Mouse (Mus musculus) retina, postnatal 1 day (tissue): ENCODE data around the gene Tbc1d17.

Experiments
- DNase-seq: peaks from one replicate; pipeline ENCODE4 v3.0.0-alpha.2; 2012

Tbc1d17 gene

DNA sequence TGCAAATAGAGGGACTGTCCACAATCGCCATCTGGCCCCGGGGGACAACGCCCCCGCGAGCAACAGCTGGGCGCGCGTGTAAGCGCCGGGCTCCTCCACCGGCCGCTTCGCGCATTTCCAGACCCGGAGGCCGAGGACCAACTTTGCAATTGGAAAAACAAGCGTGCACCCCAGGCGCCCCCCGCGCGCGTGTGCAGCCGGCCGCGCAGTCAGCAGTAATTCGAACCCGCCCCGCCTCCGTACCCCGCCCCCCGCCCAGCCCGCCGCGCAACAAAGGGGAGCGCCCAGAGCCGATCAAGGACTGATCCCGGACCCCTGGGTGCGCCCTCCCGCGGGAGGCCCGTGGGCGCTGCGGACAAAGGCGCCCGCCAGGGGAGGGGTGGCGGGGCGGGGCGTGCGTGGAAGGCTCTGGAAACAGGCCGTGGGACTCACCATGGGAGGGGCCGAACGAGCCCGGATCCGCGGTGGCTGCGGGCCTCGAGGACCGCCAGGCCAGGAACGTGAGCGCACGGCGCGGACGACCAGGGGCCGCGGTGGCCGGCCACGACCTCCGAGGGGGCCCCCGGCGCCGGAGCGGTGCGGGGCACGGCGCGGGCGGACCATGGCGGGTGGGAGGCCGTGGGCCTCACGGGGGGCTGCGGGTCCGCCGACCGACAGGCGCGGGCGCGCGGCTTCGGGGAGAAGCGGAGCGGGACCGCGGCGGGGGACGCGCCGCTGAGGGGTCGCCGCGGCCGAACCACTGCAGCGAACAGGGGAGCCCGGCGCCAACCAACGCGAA lies 20.2 kb upstream of the Tbc1d17 start:
- peak; percentile 79 for DNase-seq

DNA sequence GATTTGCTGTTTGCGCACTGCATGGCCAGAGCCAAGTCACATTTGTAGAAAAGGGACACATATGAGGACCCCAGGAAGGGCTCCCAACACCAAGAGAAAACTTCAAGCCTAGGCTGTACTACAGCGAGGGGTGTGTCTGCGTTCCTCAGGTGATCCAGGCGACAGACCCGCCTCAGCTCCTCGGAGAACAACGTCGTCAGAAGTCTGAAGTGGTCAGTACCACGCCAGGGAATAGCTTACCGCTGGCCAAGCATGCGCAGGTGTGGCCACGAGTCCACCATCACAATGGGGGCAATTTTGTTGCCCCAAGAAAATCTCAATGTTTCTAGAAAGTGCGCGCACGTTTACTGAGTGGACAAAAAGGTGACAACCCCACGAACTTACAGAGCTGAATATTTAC lies 19.6 kb upstream of the Tbc1d17 start:
- no peak for DNase-seq

DNA sequence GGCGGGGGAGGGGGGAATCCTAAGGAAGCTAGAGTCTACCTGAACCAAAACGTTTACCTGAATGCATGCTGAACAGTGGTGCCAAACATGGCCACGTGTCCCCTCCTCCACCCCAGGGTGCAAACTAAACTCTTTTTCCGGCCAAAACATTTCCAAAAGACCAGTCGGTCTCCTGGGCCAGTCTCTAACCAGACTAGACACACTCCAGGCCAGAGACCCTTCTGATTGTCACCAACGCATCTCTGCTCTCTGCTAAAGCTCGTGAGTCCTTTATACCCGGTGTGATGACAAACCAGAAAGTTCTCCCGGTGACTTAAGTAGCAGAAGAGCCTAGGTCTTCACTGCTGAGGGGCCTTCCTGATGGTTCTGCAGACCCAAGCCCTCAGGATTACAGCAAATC lies 18.9 kb upstream of the Tbc1d17 start:
- no peak for DNase-seq

DNA sequence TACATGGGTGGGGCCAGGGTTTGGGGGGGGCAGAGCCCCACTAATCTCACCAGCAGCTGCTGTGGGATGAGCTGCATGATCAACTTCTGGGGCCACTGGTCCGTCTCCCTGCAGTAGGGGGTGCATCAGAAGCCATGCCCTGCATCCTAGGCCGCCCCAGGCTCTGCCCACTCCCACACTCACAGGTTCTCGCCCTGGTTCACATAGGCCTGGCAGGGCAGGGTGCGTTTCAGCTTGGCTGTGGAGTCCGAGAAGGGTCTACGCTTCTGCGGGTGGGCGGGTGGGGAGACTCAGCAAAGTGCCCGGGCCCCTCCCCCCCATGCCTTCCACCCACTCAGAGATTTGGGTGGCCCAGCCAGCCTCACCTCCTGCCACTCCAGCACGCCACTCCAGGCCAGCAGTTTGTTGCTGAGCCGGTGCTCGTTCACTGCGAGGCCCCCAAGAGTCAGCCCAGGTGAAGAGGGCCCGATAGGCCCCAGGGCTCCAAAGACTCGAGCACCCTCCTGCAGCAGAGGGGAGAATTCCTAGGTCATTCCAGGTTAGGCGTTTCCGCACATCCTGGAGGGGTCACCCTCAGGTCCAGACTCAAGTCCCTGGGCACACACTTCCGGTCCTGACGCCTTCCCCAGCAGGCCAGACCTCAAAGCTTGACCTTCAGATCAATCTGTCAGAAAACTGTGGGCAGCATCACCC lies 18.3 kb upstream of the Tbc1d17 start:
- no peak for DNase-seq

DNA sequence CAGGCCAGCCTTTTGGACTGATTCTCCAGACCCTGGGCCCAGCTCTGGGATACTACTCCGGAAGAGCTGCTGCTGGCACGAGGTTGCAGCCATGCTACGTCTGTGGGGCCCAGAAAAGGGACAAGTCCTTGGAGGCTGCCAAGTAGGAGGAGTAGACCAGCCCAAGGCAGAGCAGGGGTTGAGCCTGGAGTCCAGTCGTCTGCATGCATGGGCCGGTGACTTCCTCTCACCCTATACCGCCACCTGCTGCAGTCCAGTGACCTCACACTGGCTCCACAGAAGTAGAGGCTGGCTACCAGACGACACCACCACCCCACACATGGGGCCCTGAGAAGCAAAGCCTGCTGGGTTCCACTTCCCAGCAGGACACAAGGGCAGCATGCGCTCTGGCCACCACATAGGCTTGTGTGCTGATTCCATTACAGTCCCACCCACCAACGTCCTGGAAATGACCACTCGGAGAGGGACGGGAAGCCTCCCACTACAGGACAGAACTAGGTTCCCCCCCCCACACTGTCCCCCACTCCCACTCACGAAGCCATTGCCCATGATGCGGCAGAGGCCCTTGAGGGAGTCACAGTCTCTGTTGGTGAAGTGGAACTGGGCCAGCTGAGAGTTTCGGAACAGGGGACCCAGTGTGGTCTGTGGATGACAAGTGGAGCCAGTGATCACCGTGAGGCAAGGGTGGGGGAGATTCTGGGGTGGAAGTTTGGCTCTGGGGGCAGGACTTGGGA lies 17.6 kb upstream of the Tbc1d17 start:
- DNase-seq, result peak; percentile 53

DNA sequence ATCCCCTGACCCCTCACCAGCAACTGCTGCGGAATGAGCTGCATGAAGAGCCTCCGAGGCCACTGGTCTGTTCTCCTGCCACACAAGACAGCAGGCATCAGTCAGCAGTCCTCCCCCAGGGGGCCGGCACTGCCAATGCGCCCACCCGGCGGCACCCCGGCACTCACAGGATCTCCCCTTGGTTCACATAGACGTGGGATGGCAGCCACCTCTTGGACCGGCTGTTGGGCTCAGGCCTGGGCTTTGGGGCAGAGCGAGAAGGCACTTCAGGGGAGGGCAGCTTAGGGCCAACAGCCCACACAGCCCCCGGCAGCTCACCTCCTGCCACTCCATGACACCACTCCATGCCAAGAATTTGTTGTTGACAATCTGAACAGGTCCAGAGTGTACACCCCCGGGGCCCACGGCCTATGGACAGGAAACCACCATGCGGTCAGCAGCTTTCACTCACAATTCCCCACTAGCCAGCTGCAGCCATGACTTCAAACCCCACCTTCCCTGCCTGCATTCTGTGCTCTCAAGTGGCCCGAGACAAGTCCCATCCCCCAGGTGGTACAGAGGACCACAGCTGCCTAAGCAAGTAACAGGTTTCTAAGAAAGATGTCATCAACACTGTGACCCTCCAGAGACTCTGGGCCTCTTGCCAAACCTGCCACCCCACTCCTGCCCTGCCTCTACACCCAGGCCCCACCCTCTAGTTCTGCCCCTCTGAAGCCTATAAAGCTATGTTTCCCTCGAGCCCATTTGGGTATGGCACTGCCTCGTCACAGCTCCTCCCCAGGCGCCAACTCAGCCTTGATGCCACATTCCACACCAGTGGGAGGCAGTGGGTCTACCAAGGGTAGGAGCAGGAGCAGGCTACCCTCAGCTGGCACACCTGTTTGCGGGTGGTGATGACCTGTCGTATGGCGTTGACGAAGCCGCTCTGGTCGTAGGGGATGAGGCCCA lies 16.0 kb upstream of the Tbc1d17 start:
- no peak for DNase-seq

DNA sequence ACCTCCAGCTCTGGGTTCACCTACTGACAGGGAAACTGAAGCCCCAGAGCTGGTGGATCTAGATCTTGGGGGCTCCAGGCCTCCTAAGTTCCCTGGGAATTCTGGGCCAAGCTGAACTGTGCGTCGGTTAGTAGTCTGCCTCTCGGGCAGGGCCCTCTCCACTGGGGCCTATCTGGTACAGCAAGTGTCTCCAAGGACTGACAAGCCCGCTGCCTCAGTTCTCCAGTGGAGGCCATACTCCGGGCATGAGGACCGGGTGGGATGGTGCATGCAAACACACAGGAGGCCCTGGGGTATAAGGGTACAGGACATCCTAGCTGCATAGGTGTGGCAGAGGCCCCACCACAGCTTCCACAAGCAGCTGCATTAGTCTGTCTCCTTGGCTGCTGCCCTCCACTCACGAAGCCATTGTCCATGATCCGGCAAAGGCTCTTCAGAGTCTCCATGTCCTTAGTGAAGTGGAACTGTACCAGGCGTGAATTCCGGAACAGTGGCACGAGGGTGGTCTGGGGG lies 15.2 kb upstream of the Tbc1d17 start:
- no peak for DNase-seq

DNA sequence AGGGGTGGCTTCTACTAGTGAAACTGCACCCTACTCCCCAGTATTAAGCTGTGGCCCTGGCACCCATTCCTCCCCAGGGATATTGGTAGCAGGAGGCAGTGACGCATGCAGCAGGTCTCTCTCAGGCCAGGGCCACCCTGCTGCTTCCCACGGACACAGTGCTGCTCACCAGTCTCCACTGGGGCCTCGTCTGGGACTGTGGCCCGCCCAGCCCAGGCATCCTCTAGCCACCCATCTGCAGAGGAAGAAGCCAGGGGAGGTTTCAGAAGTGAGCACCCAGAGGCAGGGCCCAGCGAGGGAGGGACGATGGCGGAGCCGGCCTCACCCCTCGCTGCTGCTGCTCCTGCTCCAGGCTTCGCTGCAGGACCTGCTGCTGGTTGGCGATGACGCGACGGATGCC lies 14.3 kb upstream of the Tbc1d17 start:
- no peak for DNase-seq

DNA sequence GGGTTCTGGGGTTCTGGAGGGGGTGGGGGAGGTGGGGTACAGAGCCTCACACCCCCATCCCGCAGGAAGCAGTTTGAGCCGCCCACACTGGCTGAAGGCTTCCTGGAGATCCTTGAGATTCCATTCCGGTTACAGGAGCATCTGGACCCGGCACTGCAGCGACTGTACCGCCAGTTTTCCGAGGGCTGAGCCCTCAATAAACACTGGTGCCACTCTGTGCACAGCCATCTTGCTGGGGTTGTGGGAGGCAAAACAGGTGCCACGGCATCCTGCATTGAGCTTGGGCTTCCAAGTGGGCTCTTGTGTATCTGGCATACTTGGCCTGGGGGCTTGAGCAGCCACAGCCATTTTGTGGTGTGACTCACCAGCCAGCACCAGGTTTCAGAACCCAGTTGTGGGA lies 13.6 kb upstream of the Tbc1d17 start:
- DNase-seq, result no peak

DNA sequence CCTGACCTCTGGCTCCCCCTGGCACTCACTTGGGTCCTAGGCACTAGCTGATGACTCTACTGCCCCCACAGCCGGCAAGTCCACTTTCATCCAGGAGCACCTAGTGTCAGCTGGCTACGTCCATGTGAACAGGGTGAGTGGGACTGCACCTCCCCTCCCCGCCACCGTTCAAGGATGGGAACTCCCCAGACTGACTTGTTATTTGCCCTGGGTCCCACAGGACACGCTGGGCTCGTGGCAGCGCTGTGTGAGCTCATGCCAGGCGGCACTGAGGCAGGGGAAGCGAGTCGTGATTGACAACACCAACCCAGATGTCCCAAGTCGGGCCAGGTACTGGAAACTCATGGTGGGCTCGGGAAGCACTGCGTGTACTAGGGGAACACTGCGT lies 12.5 kb upstream of the Tbc1d17 start:
- no peak for DNase-seq

DNA sequence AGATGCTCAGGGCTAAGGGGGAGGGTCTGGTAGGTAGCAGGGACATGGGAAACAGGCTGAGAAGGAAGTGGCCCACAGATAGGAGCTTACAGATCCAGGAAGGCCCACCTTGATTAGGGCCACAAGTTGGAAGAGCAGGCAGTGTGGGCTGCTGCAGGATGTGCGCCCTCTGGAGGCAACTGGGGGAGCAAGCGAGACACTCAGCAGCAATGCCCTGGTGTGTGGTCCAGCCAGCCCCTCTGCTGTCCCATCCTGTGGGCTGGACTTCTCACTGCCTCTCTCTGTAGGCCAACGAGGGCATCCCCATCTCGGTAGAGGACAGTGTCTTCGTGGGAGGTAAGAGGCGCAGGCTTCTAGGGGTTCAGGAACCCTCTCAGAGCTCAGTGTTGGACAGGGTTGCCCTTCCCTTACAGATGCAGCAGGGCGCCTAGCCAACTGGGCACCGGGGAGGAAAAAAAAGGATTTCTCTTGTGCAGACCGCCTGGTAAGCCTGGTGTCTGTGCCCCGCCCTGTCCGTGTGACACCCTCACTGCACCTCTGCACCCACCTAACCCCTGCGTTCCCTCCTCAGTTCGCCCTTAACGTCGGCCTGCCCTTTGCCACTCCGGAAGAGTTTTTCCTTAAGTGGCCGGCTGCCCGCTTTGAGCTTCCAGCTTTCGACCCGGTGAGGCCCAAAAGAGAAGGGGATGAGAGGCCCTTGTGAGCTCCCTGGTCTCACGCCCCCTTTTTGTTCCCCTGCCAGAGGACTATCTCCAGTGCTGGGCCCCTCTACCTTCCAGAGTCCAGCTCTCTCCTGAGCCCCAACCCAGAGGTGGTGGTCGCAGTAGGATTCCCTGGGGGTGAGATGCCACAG lies 11.9 kb upstream of the Tbc1d17 start:
- peak; percentile 88 for DNase-seq

DNA sequence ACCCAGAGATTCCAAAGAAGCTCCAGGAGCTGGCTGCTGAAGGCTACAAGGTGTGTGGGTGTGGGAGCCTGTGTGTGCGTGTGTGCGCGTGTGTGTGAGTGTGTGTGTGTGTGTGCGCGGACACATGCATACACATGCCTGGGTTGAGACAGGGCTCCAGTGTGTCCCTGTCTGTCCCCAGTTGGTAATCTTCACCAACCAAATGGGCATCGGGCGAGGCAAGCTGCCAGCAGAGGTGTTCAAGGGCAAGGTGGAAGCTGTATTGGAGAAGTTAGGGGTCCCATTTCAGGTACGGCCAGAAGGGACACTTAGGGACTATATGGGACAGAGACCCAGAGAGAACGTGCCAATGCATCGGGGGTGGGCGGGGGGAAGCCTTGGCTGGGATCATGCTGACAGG lies 11.0 kb upstream of the Tbc1d17 start:
- DNase-seq, result no peak

DNA sequence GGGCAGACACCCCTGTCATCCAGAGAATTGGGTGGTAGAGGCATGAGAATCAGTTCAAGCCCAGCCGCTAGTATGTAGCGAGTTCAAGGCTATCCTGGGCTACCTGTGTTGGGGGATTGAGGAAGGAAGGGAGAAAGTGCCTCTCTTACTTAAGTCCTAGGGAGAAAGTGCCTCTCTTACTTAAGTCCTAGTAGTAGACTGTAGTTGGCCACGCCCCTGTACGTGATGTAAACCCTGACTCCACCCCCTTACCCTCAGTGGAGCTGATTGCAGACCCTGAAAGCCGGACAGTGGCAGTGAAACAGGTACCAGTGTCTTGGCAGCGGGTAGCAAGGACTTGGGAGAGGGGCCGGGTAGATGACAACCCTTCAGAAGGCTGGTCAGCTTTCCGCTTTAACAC lies 9.0 kb upstream of the Tbc1d17 start:
- no peak for DNase-seq

DNA sequence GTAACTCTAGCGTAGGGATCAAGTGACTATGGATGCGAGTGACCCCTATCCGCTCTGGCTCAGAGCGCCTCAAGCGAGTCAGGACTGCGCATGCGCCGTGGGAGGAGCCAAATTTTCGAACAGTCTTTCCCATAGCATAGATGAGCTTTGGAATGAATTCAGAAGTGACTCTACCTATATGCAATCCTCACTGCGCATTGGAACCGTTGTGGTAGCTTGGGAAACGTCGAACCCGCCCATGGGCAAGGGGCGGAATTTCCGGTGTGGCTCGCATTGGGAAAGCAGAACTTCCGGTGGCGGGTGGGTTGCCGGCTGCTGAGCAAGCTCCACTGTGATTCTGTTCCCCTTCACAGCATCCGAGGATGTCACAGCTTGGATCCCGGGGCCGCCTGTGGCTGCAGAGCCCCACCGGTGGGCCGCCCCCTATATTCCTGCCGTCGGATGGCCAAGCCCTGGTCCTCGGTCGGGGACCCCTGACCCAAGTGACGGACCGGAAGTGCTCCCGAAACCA lies 8.2 kb upstream of the Tbc1d17 start, which contains the start of gene Pnkp:
Pnkp (plus strand) TSS at position 98 of the 511 bp plus-strand sequence.
- peak; percentile 92 for DNase-seq

DNA sequence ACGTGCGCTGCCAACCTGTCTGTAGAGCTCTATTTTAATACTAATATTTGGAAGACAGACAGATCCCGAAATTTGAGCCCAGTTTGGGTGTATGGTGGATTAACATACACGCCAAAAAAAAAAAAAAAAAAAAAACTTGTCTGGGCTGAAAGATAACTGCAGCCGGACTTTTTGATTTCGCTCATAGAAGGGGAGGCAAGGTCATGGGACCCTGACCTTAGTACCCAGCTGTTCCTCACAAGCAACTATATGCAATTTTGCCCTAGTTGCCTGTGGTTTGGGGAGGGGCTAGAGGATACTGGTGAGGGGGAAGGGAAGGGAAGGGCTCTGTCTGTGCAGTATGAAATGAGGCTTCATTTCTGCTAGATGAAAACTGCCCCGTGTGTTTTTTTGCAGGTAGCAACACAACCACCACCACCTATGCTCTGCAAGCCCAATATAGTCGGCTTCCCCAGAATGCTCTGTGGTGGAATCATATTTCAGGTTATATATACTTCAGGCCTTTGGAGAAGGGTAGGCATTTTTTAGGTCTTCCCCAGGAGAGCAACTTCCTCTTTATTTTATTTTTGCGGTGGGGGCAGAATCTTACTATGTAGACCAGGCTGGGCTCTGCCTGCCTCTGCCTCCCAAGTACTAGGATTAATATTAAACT lies 7.5 kb upstream of the Tbc1d17 start:
- no peak for DNase-seq

DNA sequence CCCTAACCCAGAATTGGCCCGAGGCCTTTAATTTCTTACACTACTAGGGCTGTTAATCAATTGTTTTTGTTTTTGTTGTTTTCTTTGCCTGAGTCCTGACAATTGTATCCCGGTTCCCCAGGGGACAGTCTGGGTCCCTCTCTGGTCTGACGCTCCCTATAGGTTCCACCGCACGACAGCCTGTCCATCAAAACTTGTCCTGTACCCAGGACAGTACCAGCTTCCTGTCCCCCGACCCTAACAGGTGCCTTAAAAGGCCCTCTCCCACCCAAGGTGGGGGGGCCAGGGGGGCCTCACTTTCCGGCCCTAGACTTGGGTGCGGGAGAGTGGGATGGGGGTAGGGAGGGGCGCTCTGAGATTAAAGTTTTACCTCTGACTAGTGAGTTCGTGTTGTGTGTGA lies 6.2 kb upstream of the Tbc1d17 start:
- DNase-seq, result no peak

DNA sequence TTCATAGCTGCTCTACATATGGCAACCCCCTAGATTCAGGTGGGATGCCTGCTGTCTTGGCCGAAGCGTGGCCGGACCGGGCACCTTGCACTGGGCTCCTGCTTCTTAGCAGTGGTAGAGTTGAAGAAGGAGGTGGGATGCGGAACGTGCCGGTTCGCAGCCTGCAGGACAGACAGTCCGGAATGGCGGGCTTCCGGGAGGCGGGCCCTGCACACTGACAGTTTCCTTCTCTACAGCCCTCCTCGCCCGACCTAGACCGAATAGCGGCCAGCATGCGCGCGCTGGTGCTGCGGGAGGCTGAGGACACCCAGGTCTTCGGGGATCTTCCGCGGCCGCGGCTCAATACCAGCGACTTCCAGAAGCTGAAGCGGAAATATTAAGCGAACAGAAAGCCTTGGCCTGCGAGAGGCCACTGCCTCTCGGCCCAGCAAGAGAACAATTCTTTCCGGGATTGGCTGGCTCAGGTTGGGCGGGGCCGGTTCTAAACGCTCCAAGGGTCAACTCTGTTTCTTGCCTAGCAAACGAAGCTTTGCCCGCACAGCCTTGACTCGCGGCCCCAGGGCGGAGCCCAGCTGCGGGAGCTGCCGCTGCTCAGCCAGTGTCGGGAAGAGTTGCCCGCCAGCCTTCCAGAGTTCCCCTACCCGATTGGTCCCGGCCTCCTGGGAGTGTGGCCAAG lies 5.6 kb upstream of the Tbc1d17 start:
- peak; percentile 83 for DNase-seq

DNA sequence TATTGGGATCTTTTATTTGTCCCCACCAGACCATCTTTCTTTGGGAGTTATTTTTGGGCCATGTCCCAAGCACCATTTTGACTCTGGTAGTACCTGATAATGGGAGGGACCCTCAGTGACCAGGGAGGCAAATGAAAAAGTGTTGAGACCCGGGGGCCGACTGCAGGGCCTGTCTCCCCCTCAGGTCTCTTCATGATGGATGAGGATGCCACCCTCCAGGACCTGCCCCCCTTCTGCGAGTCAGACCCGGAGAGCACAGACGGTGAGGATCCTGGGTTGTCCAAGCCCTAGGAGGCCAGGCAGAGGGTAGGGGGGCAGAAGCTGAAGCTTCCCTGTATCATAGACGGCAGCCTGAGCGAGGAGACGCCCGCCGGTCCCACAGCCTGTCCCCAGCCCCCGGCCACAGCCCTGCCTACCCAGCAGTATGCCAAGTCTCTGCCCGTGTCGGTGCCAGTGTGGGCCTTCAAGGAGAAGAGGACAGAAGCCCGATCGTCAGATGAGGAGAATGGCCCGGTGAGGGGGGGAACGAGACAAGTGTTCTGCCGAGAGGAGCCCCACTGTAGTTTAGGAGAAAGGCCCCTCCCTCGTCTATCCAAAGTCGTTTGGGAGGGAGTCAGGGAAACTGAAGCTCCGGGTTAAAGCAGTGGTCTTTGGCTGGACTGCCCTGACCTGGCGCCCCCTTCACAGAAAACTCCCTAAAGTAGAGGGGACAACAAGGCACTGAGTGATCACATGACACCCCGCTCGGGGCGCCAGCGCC lies 4.9 kb upstream of the Tbc1d17 start:
- DNase-seq, result no peak

DNA sequence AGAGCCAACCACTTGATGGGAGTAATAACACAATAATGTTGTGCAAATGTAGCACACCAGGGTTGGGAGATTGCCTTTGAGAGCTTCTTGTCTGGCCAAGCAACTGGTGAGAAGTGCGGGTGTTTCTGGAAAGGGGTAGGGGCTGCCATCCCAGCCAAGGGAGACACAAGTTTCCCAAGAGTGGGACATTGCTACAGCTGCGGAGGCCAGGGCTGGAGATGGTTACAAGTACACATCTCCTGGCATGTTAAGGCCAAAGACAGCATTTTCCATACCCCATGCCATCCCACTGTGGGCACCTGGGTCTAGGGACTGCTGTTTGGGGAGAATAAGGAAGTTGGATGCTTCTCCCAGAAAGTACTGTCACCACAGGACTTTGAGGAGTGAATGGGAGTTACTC lies 4.2 kb upstream of the Tbc1d17 start:
- no peak for DNase-seq
